Mouse (Mus musculus): ENCODE results near the gene Aasdhppt. TPM values are rescaled to one million over a fixed set of nuclear protein-coding genes. Genes with fewer than 3 reads are reported as not detected.

Aasdhppt gene
- total RNA-seq, 2 experiments from 2014 or later: 10.8 to 12.3 TPM

Small RNAs within 50 kb of the gene (microRNA-seq; reads per million reads assigned to microRNA genes)
- gene Gm22195: 0 reads per million in 2 experiments

Other genes with a start within 250 kb of the Aasdhppt start
- gene Kbtbd3, start 362 bp upstream of the Aasdhppt start, total RNA-seq (2021): 1 to 10 TPM; 3.3 to 3.5 TPM
- gene Msantd4, start 67.1 kb upstream of the Aasdhppt start, total RNA-seq (2021): 10 to 100 TPM; 25.2 to 25.7 TPM